Mouse (Mus musculus) heart, adult 2 months (tissue): Measurements from ENCODE around the gene Sema6c. TPM values are rescaled to one million over a fixed set of nuclear protein-coding genes. Genes with fewer than 3 reads are reported as not detected.
A peak's percentile ranks its signal among the peaks of the same experiment; 100 is the strongest.

Source experiments
- DNase-seq, 2 experiments: peaks; one replicate each; pipeline ENCODE4 v3.0.0; 2021
- H3K27ac ChIP-seq: fragments of 200-600 bp; 2 replicates; pipeline ENCODE4 v1.8.1; 2022
- H3K27me3 ChIP-seq: fragments of 200-500 bp; 2 replicates; pipeline ENCODE4 v1.6.1; 2012; ENCODE audit warnings: mild to moderate bottlenecking, low read length, inconsistent platforms, mixed read lengths; ENCODE audit not compliant: control insufficient read depth, insufficient read depth
- H3K36me3 ChIP-seq: fragments of 200-500 bp; 2 replicates; pipeline ENCODE4 v1.6.1; 2012; ENCODE audit warnings: low read length, inconsistent platforms; ENCODE audit not compliant: control insufficient read depth, insufficient read depth
- H3K4me1 ChIP-seq: fragments of 200-500 bp; 2 replicates; pipeline ENCODE4 v1.6.1; 2011; ENCODE audit warnings: low read length; ENCODE audit not compliant: control insufficient read depth, insufficient read depth
- H3K4me3 ChIP-seq: fragments of 200-600 bp; 2 replicates; pipeline ENCODE4 v1.8.1; 2022
- H3K79me2 ChIP-seq: fragments of 200-500 bp; replicated peaks from 2 replicates; pipeline ENCODE4 v1.6.1; 2012; ENCODE audit warnings: mild to moderate bottlenecking, inconsistent platforms, low read length, moderate library complexity, mixed read lengths; ENCODE audit not compliant: control insufficient read depth, insufficient read depth
- H3K9ac ChIP-seq: fragments of 200-500 bp; 2 replicates; pipeline ENCODE4 v1.6.1; 2012; ENCODE audit warnings: low read depth, mild to moderate bottlenecking, control low read depth, inconsistent platforms, low read length, mixed read lengths
- CTCF ChIP-seq: fragments of 200-600 bp; IDR thresholded peaks from 2 replicates; pipeline ENCODE4 v1.8.1; 2022; ENCODE audit warnings: antibody characterized with exemption, mild to moderate bottlenecking, moderate library complexity
- EP300 ChIP-seq: fragments of 200-500 bp; IDR thresholded peaks from 2 replicates; pipeline ENCODE4 v1.6.1; 2011; ENCODE audit warnings: low read depth, low read length, control low read depth; ENCODE audit not compliant: insufficient read depth
- POLR2A ChIP-seq: fragments of 200-500 bp; IDR thresholded peaks from 2 replicates; pipeline ENCODE4 v1.6.1; 2011; ENCODE audit warnings: mild to moderate bottlenecking, low read depth, low read length, control low read depth; ENCODE audit not compliant: insufficient read depth
- WGBS: fragments of 180-500 bp; shearing (Covaris S2); methylation state at CpG from one replicate; pipeline ENCODE4 v1.1.7; 2018; 5-methylcytosine and 5-hydroxymethylcytosine counted together
- intact Hi-C: fragments of 180-260 bp; cut with DNase I; formaldehyde crosslinking; loops from one replicate; pipeline ENCODE4 v1.15.1; 2025
- polyA plus RNA-seq: library from polyadenylated mRNA; depleted of rRNA; stranded (reverse); fragments of >200 nt; gene quantifications from 2 replicates; pipeline ENCODE4 v1.2.3, GENCODE M21; 2012
- total RNA-seq, 2 experiments: library from RNA; stranded (reverse); gene quantifications; 2 replicates each; pipeline ENCODE4 v1.2.3; 2021

Sema6c gene
- total and polyA plus RNA-seq, 3 experiments = 3.8 to 16.9 (median 3.9) TPM

GRCm38 (mm10) chr3:95163419-95164255 is 3.4 kb downstream of the Sema6c start:
- H3K27ac ChIP-seq = no peak overlapping the region; the same call in 1 of the 2 replicates
- peak overlapping the region; percentile 24; the same call in 1 of the 2 replicates for H3K9ac ChIP-seq

GRCm38 (mm10) chr3:95164256-95164550 is 3.9 kb downstream of the Sema6c start:
- Histone ChIP-seq H3K4me3 (no peak overlapping the region), H3K27me3 (no peaks in the 10 kb centered on the region), H3K36me3 (no peaks in the 10 kb centered on the region), H3K27ac (no peak overlapping the region; the same call in 1 of the 2 replicates), H3K9ac (no peak overlapping the region), H3K4me1 (peaks cover 5% of the 10 kb centered on the region), H3K79me2 (no peaks in the 10 kb centered on the region)
- WGBS = 95% methylated on average over 5 of the region's 5 CpGs
- no peak for DNase-seq
- intact Hi-C loops = no loop called here
- TF ChIP-seq POLR2A (no peak), CTCF (no peak), EP300 (no peak)

More at GRCm38 (mm10) chr3:95163419-95164255, 3.4 kb downstream of the Sema6c start:
- Histone ChIP-seq H3K4me1 (peaks cover 5% of the 10 kb centered on the region), H3K79me2 (no peaks in the 10 kb centered on the region), H3K36me3 (no peaks in the 10 kb centered on the region), H3K4me3 (no peak overlapping the region), H3K27me3 (no peaks in the 10 kb centered on the region)
- intact Hi-C loops = no loop called here
- TF ChIP-seq POLR2A = no peak
- no peak for TF ChIP-seq CTCF
- no peak; the same call in 1 of the 2 replicates for TF ChIP-seq EP300
- DNase-seq = no peak
- 53% methylated on average over 11 of the region's 11 CpGs for WGBS

GRCm38 (mm10) chr3:95164840-95165239 is 4.6 kb downstream of the Sema6c start:
- no peaks in the 10 kb centered on the region for H3K79me2 ChIP-seq
- TF ChIP-seq CTCF (no peak), EP300 (no peak), POLR2A (no peak)
- no peak overlapping the region for H3K27ac ChIP-seq
- intact Hi-C loops = no loop called here
- no peak overlapping the region for H3K4me3 ChIP-seq
- WGBS = 47% methylated on average over 5 of the region's 5 CpGs
- no peak overlapping the region for H3K9ac ChIP-seq
- no peaks in the 10 kb centered on the region for H3K27me3 ChIP-seq
- DNase-seq = no peak
- no peaks in the 10 kb centered on the region for H3K36me3 ChIP-seq
- H3K4me1 ChIP-seq = peaks cover 3% of the 10 kb centered on the region

- H3K79me2 ChIP-seq = no peaks in the 10 kb centered on the region
- H3K36me3 ChIP-seq = no peaks in the 10 kb centered on the region
- WGBS = 94% methylated on average over 10 of the region's 10 CpGs
- H3K4me1 ChIP-seq = no peaks in the 10 kb centered on the region
- intact Hi-C loops = no loop called here
- no peak overlapping the region for H3K9ac ChIP-seq
- no peak for TF ChIP-seq CTCF
- no peak for TF ChIP-seq POLR2A
- TF ChIP-seq EP300 = no peak
- no peak overlapping the region for H3K4me3 ChIP-seq
- no peak overlapping the region for H3K27ac ChIP-seq
- no peaks in the 10 kb centered on the region; the same call in 1 of the 2 replicates for H3K27me3 ChIP-seq
- no peak for DNase-seq
These were observed 9.7 kb downstream of the Sema6c start for GRCm38 (mm10) chr3:95169996-95170395.

GRCm38 (mm10) chr3:95171105-95171504 is 10.8 kb downstream of the Sema6c start:
- H3K36me3 ChIP-seq = no peaks in the 10 kb centered on the region
- no peak for DNase-seq
- no peak overlapping the region for H3K4me3 ChIP-seq
- H3K27me3 ChIP-seq = no peaks in the 10 kb centered on the region; the same call in 1 of the 2 replicates
- intact Hi-C loops = no loop called here
- 64% methylated on average over 6 of the region's 6 CpGs for WGBS
- no peak overlapping the region for H3K27ac ChIP-seq
- TF ChIP-seq CTCF (no peak), POLR2A (no peak), EP300 (no peak)
- no peaks in the 10 kb centered on the region for H3K79me2 ChIP-seq
- H3K9ac ChIP-seq = no peak overlapping the region
- no peaks in the 10 kb centered on the region for H3K4me1 ChIP-seq
